Mouse (Mus musculus): ENCODE results near the gene Rrp1b.
"Not testable (repeated sequence)": the region's sequence is repeated elsewhere in the genome, so short reads cannot be mapped to it uniquely, and the experiment has no call there.

Rrp1b gene

DNA sequence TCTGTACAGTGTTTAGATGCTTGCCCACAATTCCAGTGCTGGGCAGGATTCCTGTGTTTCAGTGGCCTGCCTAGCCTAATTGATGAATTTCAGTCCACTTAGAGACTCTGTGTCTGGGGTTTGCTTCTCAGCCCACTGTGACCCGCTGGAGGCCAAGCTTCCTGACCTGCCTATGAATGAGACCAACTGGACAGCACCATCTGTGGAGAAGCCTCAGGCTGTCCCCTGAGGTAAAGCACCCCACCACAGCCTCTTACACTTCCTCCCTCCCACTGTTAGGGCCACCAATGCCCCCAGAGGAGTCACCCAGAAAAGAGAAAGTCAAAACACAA is 55.1 kb downstream of the Rrp1b start:
- no peak for DNase-seq (ENCODE audit: low read depth)

DNA sequence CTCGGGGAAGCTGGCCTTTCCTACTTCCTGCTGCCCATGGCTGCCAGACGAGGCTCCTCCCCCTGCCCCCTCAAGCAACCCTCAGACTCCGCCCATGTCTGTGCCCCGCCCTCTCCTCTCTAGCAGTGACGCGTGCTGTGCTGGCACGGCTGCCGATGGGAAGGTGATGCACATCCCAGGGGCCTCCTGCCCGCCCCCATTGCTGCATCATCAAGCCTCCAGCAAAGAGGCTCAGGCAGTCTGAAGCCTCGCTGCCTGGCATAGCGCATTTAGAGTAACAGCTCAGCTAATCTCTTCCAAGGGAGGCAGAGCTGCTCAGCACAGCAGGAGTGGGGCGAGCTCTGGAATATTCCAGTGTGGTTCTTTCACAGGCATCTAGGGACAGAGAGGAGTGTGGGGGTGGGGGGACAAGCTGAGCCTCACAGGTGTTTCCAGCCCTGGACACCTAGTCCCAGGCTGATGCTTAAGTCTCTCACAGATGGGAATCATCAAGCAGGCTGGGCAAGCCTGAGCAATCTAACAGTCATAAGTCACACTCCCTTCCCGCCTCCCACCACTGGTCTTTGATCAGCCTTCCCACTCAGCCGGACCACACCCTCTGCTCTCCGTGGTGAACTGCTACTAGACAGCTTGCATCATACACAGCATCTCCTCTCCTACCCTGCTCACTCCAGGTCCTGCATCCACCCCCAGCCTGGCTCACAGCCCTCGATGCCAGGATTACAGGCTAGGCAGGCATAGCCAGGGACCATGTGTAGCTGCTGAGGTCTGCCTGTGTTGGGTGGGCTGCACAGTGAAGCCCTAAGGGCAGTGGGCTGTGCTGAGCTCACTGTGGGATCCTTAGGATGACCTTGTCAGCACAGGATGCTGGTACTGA is 55.7 kb downstream of the Rrp1b start:
- DNase-seq (ENCODE audit: low read depth): peak; percentile 97

DNA sequence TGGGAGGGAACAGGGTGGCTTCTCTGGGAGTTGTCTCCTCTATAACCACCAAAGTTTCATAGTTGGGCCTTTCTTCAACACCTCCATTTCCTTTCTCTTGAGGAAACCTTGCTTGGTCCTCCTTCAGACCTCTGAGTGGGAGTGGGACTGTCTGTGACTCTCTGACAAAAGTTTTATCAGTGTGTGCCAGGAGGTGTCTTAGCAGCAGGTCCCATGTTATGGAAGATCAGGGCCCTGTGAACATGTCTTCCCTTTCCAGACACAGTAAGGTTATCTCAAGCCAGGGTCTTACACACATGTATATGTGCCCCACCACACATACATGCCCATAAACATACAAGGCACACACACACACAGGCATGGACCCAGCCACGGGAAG is 56.3 kb downstream of the Rrp1b start:
- no peak for DNase-seq (ENCODE audit: low read depth)

DNA sequence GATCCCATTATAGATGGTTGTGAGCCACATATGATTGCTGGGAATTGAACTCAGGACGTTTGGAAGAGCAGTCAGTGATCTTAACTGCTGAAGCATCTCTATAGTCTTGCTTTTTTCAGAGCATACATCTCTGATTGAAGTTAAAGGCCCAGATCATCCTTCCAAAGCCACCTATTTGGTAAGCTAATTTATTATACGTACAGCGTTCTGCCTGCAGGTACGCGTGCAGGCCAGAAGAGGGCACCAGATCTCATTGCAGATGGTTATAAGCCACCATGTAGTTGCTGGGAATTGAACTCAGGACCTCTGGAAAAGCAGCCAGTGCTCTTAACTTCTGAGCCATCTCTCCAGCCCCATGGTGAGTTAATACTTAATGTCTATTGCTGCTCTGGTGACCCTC is 57.0 kb downstream of the Rrp1b start:
- no peak for DNase-seq (ENCODE audit: low read depth)

DNA sequence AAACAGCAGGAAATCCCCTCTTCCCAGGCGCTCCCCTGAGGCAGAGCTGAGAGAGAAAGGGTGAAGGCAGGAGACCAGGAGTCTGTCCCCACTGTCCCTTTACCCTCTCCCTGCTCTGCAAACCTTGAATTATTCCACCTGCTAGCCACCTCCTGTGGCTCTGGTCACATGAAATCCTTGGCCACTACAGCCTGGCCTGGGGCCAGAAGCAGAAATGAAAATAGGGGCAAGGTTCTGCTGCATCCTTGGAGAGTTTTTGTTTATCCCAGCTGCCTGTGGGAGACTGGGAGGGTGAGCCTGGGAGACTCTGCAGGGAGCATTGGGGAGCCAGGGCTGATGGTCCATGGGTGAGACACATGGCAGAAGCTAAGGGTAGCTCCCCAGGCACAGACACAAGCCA is 61.8 kb downstream of the Rrp1b start:
- DNase-seq (ENCODE audit: low read depth): no peak

DNA sequence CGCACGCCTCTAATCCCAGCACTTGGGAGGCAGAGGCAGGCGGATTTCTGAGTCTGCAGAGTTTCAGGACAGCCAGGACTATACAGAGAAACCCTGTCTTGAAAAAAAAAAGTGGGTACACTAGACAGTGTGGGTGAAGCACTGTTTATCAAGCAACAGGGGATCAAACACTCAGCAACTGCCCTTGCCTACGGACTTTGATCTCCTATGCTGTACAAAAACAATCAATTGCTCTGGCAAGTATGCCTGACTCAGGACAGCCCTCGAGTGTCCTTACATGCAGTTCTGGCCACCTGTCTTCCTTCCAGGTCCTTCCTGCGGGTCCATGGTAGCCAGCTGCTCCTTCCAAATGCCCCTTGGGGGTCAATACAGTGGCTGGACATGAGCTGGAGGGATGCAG is 63.0 kb downstream of the Rrp1b start:
- DNase-seq (ENCODE audit: low read depth): not testable (repeated sequence)

DNA sequence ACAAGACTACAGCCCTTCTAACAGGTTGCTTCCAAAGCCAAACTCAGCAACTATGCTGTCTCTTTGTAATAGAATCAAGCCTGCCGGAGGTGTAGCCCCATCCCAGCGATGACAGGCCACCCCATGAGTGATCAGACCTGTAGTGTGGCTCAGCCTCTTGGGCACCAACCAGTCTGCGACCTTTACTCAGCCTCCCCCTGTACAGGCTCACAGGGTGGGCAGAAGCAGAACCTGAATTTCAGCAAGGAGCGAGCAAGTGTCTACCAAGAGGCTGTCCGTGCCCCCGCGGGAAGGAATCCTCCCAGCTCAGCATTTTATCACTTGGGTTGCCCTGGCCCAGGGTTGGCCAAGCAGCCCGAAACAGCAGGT is 63.7 kb downstream of the Rrp1b start:
- no peak for DNase-seq (ENCODE audit: low read depth)

DNA sequence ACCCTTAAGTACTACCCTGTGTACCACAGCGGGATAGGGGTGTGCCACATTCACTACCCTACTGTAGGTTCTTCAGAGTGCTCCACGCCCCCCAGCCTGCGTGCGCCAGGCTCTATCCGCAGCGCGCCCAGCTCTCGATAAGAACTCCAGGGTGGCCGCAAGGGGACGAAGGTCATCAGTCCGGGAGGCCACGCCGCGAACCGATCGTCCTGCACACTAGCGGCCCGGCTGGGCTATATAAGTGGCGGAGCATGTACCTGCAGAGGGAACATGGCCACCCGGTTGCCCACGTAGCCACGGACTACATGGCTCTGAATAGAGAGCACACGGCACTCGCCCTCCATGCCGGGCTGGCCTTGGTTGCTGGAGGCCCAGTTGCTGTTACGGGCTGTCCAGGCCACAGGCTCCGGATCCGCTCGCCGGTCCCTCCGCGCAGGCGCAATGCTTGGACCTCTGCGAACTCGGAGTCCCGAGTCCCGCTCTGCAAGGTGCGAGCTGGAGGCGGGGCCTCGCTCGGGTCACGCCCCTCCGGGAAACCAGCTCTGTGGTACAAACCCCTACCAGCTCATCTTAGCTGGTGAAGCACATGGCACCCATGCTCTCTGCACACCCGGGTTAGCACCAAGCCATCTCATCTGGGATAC is 64.2 kb downstream of the Rrp1b start:
- DNase-seq (ENCODE audit: low read depth): no peak

DNA sequence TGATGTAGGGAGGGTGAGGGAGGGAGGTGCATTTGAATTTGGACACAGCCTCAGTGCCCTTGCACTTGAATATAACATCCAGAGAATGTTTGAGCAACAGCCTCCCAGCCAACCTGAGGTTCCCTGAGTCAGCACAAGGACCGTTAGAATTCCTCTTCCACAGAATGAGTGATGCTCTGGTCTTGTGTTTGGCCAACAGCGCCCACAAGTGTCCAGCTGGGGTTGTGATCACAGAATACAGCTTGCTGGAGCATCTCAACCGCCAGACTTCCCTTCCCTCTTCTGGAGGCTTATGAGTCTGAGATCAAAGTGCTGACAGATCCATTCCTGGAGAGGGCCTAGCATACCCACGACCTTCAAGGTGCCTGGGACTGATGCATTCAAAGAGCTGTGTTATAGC is 67.2 kb downstream of the Rrp1b start:
- DNase-seq (ENCODE audit: low read depth): peak; percentile 67

DNA sequence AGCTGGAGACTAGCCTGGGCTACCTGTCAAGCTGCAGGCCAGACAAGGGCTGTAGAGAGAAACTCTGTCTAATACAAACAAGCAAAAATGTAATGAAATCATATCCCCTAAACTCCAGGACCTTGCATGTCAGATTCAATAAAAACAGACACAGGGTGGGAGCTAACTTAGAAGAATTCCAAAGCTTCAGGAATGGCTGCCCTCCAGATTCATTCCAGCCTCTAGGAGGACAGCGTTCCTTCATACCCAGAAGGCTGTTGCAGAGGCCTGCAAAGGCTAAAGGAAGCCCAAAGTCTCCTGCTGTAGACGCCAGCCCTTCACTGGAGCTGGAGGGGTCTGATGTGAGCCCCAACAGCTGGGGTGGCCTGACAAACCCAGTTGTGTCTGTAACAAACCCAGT is 70.5 kb downstream of the Rrp1b start:
- peak; percentile 88 for DNase-seq (ENCODE audit: low read depth)

DNA sequence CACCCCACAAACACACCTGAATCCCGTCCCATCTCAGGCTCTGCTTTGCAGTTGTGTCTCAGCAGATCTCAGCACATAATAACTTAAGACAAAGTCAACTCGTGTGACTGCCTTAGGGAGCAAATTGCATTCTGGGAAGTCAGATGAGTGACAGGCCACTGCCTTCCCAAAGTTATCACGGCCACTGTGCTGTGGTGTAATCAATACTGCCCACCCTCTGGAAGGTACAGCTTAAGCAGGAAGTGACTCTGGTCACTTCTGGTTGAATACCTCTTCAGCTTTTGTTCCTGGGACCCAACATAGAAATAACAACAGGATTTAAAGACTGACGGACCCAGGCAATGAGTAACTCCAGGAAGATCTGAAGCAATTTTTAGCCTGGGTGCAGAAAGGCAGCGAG is 72.0 kb downstream of the Rrp1b start:
- no peak for DNase-seq (ENCODE audit: low read depth)

DNA sequence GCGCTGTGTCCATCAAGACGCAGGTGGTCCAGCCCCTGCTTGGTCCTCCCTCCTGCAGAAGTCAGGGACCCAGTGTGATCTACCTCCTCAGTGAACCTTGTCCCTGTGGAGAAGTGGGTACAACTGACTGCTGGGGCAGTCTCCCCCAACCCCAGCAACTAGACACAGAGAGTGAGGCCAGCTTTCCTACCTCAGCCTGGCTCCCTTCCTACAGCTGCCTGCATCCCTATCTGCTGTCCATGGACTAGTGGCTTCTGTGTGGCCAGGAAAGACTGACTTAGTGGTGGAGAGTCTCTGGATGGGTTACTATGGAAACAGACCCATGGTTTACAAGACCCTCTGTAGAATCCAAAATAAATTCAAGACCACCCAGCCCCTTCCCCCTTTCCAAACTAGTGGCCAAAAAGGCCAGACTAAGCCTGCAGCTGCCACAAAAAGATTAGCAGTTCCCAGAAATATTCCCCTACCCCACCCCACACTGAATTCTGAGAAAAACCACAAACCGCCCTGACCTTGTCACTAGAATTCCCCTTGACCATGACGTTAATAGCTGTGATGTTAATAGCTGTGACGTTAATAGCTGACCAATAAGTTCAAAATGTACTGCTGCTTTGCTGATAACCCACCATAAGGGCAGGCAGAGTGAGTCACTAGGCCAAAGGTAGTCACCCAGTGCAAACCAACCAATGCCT is 72.6 kb downstream of the Rrp1b start:
- peak; percentile 70 for DNase-seq (ENCODE audit: low read depth)

DNA sequence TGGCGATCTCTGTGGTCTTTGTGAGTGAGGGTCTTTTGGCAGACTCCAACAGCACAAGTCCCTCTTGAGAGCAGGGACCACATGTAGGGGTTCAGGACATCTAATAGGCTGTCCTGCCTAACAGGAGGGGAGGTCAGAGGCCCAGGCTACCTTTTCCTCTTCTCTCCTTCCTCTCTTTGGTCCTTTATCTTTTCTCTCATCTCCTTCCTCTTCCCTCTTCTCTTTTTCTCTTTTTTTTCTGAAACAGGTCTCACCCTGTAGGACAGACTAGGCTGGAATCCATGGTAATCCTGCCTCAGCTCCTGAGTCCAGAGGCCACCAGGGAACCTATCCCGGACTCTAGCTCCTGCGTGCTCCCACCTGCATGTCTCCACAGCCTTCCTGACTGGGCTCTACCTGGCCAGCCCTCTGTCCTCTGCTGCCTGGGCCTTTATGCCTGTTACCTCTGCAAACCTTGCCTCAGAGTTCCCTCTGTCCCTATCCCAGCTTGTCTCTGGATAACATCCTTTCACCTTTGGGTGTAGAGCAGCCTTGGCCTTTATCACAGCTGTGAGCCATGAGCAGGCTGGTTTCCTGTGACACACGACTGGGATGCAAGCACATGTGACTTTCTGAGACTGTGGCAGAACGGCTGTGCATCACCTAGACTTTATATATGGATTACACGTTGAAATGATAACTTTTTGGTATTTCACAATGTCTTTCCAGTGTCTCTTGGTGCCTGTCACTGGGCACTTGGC is 73.5 kb downstream of the Rrp1b start:
- no peak for DNase-seq (ENCODE audit: low read depth)

DNA sequence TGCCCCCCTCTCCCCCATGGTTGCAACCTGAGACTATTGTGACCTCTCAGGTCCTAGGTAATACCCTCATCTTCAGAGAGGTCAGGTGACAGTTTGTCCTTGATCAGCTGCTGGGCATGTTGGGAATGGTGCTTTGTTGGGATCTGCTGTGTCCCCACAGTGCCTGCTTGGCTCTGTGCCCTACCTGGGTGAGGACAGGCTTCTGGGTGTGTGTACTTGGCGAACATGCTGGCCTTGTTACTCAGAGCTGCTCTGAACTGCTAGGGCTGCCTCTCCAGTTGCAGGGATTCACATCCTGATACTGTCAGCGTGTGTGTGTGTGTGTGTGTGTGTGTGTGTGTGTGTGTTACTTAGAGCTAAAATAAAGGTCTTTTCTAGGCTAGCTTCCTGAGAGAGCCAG is 74.5 kb downstream of the Rrp1b start:
- DNase-seq (ENCODE audit: low read depth): peak; percentile 71

DNA sequence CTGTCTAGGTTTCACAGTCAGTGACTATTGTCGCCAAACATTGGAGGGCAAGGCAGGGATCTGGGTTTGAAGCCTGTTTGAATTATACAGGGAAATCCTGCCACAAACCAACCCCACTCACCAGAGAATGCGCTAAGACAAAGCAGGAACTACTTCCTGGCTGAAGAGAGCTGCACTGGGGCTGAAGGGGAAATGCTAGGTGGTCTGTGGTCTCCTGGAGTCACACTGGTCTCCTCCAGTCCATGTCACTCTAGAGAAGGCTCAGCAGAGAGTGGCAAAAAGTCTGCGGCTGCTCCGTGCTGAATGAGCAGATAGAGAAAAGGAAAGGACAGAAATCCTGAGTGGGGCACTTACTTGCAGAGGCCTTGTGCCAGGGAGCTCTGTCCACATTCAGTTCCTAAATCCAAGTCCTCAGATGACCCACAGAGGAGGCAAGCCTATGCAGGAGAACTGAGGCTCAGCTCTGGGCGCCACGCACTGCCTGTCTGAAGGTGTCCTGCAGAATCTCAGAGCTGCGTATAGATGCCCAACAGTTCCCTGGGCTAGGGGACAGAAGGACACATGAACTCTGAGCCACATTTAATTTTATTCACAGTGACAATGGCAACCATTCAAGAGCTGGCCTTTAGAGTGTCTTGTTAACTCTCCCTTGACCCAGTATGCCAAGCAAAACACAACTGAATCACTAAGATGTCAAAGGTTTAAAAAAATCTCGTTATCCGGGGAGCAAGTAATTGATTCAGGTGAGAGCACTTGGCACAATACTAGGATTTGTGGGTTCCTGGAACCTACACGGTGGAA is 75.3 kb downstream of the Rrp1b start:
- DNase-seq (ENCODE audit: low read depth): no peak
